Mouse (Mus musculus) urinary bladder, adult 18-20 months (tissue): ENCODE results near the gene Uggt1.
A peak's percentile ranks its signal among the peaks of the same experiment; 100 is the strongest.

ENCODE experiments used
- DNase-seq, 2 experiments: peaks; one replicate each; pipeline ENCODE4 v3.0.0; 2022; ENCODE audit warnings: low spot score in 2 of 2, mixed read lengths in 2 of 2

Gene Uggt1

DNA sequence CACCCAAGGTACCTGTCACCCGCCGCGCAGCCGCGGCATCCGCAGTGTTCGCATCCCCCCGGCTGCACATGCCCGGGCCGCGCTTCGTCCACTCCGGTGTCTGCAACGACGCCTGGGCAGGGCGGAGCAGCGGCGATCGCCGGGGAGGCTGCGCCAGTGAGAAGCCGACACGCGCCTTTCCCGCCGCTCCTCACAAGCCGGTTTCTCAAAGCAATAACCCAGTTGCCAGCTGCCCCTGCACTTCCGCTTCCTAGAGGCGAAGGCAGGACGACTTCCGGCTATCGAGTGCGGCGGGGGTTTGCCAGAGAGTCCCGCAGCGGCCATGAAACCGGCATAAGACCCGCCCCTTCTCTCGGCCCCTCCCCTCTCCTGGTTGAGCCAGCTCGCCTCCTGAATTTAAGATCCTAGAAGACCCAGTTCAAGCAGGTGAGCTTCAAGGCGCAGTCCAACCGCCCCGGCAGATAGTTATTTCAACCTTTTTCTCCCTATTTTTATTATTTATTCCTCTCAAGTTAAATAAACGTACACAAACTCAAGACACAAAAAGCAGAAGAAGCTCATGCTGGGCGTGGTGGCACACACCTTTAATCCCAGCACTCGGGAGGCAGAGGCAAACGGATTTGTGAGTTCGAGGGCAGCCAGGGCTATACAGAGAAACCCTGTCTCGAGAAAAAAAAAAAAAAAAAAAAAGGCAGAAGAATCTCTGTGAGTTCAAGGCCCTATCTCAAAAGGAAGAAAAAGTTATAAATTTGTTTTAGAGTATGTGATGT lies at the start of gene Uggt1:
Gene Uggt1, minus strand, starts transcription at position 663 of the 770 bp plus-strand sequence.
- peak; percentile 87 to 92 for DNase-seq

DNA sequence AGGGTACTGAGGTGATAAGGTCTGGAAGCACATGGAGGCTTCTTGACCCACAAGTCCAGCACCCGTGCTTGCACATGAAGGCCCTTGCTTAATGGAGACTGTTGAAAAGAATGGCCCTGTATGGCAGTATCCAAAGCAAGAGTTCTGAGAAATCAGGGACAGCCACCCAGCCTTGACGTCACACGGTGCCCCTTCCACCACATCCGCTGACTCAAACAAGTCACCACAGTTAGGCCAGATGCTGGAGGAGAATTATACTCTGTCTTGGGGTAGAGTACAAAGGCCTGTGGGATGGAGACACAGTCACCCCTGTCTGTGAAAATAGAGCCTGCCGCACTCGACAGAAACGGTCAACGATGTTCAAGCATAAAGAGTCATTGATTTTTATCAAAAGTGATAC lies 49.0 kb upstream of the Uggt1 start:
- no peak for DNase-seq

GRCm38 (mm10) chr1:36281849-36282248 lies 37.3 kb upstream of the Uggt1 start:
- no peak for DNase-seq

- DNase-seq, result no peak
Measured at GRCm38 (mm10) chr1:36280938-36281337, 36.4 kb upstream of the Uggt1 start.

GRCm38 (mm10) chr1:36279202-36279601 lies 34.7 kb upstream of the Uggt1 start:
- peak; percentile 60 to 64 for DNase-seq

GRCm38 (mm10) chr1:36277267-36278060 lies 32.9 kb upstream of the Uggt1 start:
- peak; percentile 35 to 73 for DNase-seq

- DNase-seq, result no peak
Measured at GRCm38 (mm10) chr1:36275635-36276389, 31.3 kb upstream of the Uggt1 start.

DNA sequence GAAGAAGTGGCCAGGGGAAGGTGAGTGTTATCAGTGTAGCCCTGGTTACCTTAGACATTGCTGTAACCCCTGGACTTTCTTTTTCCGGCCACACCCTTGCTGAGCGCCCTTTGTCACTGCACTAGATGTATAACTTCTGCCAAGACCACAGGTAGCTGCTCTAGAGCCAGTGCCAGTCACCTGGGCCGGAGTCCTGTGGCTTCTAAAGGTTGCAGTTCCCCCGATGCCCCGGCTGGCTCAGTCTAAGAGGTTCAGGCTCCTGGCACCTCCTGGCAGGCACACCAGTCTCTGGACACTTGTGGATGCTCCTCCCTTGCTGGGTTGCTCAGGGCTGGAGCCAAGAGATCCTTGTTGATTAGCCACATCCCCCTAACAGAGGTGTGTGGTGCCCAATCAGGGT lies 29.9 kb upstream of the Uggt1 start, which contains the start of gene Neurl3:
Gene Neurl3, minus strand, starts transcription at position 225 of the 400 bp plus-strand sequence.
- no peak for DNase-seq

DNA sequence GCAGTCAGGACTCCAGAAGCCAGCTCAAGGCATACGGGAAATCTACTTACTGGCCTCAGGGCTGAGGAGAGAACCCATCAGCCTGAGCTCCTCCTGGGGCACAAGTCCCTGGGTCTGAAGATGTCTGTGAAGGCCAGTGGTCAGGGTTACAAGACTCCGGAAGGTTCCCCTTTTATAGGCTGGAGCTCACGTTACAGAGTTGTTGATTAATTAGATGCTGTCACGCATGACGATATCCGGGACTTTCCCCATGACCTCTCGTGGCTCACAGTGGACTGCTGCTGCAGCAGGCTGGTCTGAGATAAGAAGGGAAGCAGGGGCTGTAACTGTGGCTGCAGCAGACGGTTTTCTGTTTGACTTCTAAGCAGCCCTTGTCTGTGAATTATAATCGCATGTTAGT lies 28.8 kb upstream of the Uggt1 start:
- DNase-seq, result peak in 1 of 2 experiments; percentile 31

GRCm38 (mm10) chr1:36272546-36272945 lies 28.0 kb upstream of the Uggt1 start:
- peak in 1 of 2 experiments; percentile 34 for DNase-seq

GRCm38 (mm10) chr1:36271516-36272230 lies 27.2 kb upstream of the Uggt1 start:
- no peak for DNase-seq

GRCm38 (mm10) chr1:36270666-36271065 lies 26.1 kb upstream of the Uggt1 start:
- DNase-seq, result no peak

GRCm38 (mm10) chr1:36269121-36269795 lies 24.7 kb upstream of the Uggt1 start:
- DNase-seq, result peak in 1 of 2 experiments; percentile 30

GRCm38 (mm10) chr1:36267595-36267994 lies 23.1 kb upstream of the Uggt1 start:
- no peak for DNase-seq

GRCm38 (mm10) chr1:36266293-36266692 lies 21.8 kb upstream of the Uggt1 start:
- no peak for DNase-seq

GRCm38 (mm10) chr1:36263833-36264488 lies 19.4 kb upstream of the Uggt1 start:
- peak in 1 of 2 experiments; percentile 43 for DNase-seq

GRCm38 (mm10) chr1:36261708-36262504 lies 17.4 kb upstream of the Uggt1 start:
- no peak for DNase-seq

- no peak for DNase-seq
Measured at GRCm38 (mm10) chr1:36260418-36260817, 15.9 kb upstream of the Uggt1 start.

- DNase-seq, result no peak
Measured at GRCm38 (mm10) chr1:36259281-36259680, 14.8 kb upstream of the Uggt1 start.
